Mouse (Mus musculus) hindbrain, embryonic 10.5 days (tissue): ENCODE data around the gene Fgf8. TPM values are rescaled to one million over a fixed set of nuclear protein-coding genes. Genes with fewer than 3 reads are reported as not detected.
A peak's percentile ranks its signal among the peaks of the same experiment; 100 is the strongest.

Experiments used
- DNase-seq: peaks from one replicate; pipeline ENCODE4 v3.0.0-alpha.2; 2017; ENCODE audit warnings: low spot score
- H3K27ac ChIP-seq: fragments of 300-500 bp; sonication (generic); 2 replicates; pipeline ENCODE4 v1.5.1; 2016; ENCODE audit warnings: mild to moderate bottlenecking, moderate library complexity
- H3K27me3 ChIP-seq: fragments of 300-500 bp; sonication (generic); 2 replicates; pipeline ENCODE4 v1.6.1; 2016; ENCODE audit warnings: mild to moderate bottlenecking; ENCODE audit not compliant: poor library complexity, insufficient read depth, severe bottlenecking
- H3K36me3 ChIP-seq: fragments of 300-500 bp; sonication (generic); 2 replicates; pipeline ENCODE4 v1.6.1; 2016; ENCODE audit warnings: mild to moderate bottlenecking, moderate library complexity
- H3K4me1 ChIP-seq: fragments of 300-500 bp; sonication (generic); replicated peaks from 2 replicates; pipeline ENCODE4 v1.6.1; 2016; ENCODE audit warnings: mild to moderate bottlenecking
- H3K4me3 ChIP-seq: fragments of 300-500 bp; sonication (generic); 2 replicates; pipeline ENCODE4 v1.5.1; 2016; ENCODE audit warnings: mild to moderate bottlenecking, moderate library complexity
- H3K9me3 ChIP-seq: fragments of 300-500 bp; sonication (generic); 2 replicates; pipeline ENCODE4 v1.6.1; 2016; ENCODE audit warnings: mild to moderate bottlenecking, moderate library complexity
- WGBS: fragments of 180-500 bp; shearing (Covaris S2); methylation state at CpG from one replicate; pipeline ENCODE4 v1.1.7; 2016; 5-methylcytosine and 5-hydroxymethylcytosine counted together
- polyA plus RNA-seq: library from polyadenylated mRNA; unstranded; fragments of >200 nt; fragmentation: Nextera tagmentation; extraction: Ambion mirVana; gene quantifications from 2 replicates; pipeline ENCODE4 v1.2.1, GENCODE M21; 2016

The Fgf8 gene
- polyA plus RNA-seq = 3.4 and 10.0 TPM in 2 replicates

DNA sequence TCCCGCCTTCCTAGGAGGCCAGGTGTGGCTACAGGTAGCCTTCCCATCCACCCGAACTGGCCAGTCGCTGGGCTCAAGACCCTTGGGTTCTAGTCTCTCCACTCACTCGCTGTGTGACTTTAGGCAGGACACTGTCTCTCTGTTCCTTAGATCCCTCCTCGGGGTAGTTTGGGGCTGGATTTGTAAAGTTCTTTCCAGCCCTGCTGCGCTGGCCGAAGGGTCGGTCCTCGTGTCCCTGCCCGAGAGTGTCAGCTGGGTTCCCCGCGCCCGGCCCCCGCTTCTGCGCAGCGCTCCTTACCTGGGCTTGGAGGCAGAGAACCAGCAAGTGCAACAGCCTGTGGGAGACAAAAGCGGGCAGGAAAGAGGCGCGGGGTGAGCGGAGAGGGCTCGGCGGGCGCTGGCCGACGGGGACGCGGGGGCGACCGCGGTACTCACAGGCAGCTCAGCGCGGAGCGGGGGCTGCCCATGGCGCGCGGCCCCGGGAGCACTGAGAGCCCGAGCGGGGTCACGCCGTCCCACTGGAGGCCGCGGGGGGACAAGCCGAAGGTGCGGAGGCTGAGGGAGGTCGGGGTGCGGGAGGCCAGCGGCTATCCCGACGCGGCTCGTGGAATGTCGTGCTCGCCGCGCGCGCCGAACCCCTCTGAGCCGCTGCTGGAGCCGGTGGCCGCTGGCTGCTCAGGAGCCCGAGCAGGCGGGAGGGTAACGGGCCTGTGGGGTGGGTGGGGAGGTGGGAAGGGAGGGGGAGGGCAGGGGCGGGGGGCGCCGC lies at the start of gene Fgf8:
Fgf8 (minus strand) TSS at position 698 of the 766 bp plus-strand sequence.
- peak within 1 kb of the TSS; percentile 56; the same call in 1 of the 2 replicates for H3K27ac ChIP-seq

DNA sequence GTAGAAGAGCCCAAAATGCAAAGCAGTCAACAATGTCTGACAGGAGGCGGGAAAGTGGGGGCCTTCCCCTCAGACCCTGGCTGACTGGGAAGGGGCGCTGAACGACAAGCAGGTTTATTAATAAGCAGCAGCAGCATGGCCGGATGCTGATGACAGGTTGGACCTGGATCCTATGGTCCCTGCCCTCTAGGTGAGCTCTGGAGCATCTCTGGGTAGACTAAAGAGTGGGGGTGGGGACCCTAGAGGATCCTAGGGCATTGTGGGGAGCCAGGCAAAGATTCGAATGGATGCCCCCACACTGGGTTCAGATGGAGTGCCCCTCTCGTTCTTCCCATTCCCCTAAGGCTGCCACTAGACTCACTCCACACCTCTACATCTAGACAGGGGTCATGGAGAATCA lies 49.7 kb upstream of the Fgf8 start:
- no peak for DNase-seq
- H3K9me3 ChIP-seq = no peaks in the 10 kb centered on the region
- H3K36me3 ChIP-seq = no peaks in the 10 kb centered on the region
- H3K4me1 ChIP-seq = peaks cover 12% of the 10 kb centered on the region
- 90% methylated on average over 6 of the region's 6 CpGs for WGBS
- H3K27me3 ChIP-seq = no peaks in the 10 kb centered on the region
- no peak overlapping the region for H3K4me3 ChIP-seq
- H3K27ac ChIP-seq = no peak overlapping the region

More for the DNA sequence above, at the start of gene Fgf8:
- H3K4me1 ChIP-seq = peaks cover 65% of the 10 kb centered on the region
- peak; percentile 50 for DNase-seq
- peaks cover 100% of the 10 kb centered on the region for H3K27me3 ChIP-seq
- under 1% methylated on average over 65 of the region's 68 CpGs for WGBS
- H3K36me3 ChIP-seq = no peaks in the 10 kb centered on the region
- no peaks in the 10 kb centered on the region for H3K9me3 ChIP-seq
- peak within 1 kb of the TSS; percentile 57 for H3K4me3 ChIP-seq

DNA sequence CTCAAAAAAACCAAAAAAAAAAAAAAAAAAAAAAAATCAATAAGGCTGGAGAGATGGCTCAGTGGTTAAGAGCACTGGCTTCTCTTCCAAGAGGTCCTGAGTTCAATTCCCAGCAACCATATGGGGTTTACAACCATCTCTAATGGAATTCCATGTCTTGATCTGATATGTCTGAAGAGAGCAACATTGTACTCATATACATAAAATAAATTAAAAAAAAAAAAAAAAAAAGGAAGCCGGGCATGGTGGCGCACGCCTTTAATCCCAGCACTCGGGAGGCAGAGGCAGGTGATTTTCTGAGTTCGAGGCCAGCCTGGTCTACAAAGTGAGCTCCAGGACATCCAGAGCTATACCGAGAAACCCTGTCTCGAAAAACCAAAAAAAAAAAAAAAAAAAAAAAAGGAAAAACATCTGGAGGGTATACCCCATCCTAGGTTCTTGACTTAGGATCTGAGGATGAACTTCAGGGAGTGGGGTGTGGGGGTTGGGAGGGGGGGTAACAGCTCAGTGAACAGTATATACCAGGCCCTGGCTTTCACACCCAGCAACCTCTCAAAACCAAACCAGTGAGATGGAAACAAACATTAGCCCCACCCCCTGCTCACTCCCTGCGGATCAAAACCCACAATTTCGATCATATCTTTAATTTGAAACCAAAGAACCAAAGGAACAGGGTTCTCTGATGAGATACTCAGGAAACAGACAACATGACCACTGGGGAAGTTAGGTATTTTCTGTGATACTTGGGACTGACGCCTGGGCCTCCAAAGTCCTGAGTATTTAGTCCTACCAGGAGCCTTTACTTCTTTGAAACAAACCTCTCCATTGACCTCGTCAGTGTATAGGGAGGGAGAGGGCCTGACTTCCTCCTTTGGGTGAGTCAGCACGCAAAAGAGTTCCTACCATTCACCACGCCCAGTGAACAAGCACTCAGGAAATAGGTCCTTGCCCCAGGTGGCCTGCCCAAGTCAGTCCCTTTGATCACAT lies 47.5 kb upstream of the Fgf8 start:
- Histone ChIP-seq H3K4me3 (no peak overlapping the region), H3K4me1 (no peaks in the 10 kb centered on the region), H3K36me3 (no peaks in the 10 kb centered on the region), H3K27me3 (no peaks in the 10 kb centered on the region), H3K9me3 (no peaks in the 10 kb centered on the region), H3K27ac (no peak overlapping the region)
- no peak for DNase-seq
- WGBS = 80% methylated on average over 13 of the region's 13 CpGs

DNA sequence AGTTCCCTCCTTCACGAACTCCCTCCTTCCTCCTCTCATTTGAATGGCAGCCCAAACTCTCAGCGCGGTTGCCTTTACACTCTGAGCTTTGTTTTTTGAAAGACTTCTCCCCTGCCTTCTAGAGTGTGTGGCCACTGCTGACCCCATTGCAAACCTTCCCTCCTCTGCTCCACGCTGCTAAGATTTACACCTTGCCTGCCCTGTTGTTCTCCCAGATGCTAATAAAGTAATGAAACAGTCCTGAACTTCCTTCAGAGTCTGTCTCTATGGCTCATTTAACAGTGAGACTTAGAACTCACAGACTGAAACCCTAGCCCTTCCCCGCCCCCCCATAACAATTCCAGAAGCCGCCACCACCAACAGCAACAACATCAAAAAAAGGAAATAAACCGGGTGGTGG lies 46.6 kb upstream of the Fgf8 start:
- no peaks in the 10 kb centered on the region for H3K27me3 ChIP-seq
- H3K4me1 ChIP-seq = no peaks in the 10 kb centered on the region
- no peaks in the 10 kb centered on the region for H3K9me3 ChIP-seq
- 77% methylated on average over 7 of the region's 7 CpGs for WGBS
- H3K27ac ChIP-seq = no peak overlapping the region
- no peaks in the 10 kb centered on the region for H3K36me3 ChIP-seq
- no peak for DNase-seq
- no peak overlapping the region for H3K4me3 ChIP-seq

DNA sequence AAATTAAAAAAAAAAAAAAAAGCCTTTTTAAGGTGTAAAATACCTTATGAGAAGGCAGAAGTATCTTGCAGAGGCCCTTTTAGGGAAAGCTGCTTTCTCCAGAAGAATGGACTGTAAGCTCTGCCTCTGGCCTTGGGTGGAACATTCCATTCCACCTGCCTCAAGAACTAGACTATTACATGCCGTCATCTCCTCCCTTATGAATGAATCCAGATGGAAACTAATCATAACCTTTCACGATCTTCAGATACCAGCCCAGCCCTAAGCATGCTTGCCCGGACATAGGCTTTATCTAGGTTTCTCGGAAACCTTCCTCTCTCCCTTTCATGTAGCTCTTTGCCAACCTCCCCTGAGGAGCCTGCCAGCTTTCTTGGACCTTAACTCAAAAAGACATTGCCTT lies 45.6 kb upstream of the Fgf8 start:
- Histone ChIP-seq H3K4me3 (no peak overlapping the region), H3K36me3 (no peaks in the 10 kb centered on the region), H3K27ac (no peak overlapping the region), H3K9me3 (no peaks in the 10 kb centered on the region), H3K27me3 (no peaks in the 10 kb centered on the region), H3K4me1 (peaks cover 6% of the 10 kb centered on the region; the same call in 1 of the 2 replicates)
- 90% methylated on average over 4 of the region's 4 CpGs for WGBS
- DNase-seq = no peak

DNA sequence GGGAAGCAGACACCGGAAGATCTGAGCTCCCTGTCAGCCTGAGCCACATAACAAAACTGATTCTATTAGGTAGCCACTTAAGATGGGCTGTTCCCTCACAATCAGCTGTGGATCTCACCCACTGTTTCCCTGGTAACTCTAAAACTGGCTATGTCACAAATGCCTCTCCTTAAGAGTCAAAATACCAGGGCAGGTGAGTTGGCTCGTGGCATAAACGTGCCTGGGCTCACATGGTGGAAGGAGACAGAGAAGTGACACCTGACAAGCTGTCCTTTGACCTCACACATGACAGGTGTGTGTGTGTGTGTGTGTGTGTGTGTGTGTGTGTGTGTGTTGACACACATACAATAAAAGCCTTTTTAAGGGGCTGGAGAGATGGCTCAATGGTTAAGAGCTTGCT lies 44.7 kb upstream of the Fgf8 start:
- Histone ChIP-seq H3K36me3 (no peaks in the 10 kb centered on the region), H3K27me3 (no peaks in the 10 kb centered on the region), H3K9me3 (no peaks in the 10 kb centered on the region), H3K27ac (no peak overlapping the region), H3K4me1 (peaks cover 6% of the 10 kb centered on the region; the same call in 1 of the 2 replicates), H3K4me3 (no peak overlapping the region)
- no peak for DNase-seq
- 72% methylated on average over 3 of the region's 3 CpGs for WGBS

DNA sequence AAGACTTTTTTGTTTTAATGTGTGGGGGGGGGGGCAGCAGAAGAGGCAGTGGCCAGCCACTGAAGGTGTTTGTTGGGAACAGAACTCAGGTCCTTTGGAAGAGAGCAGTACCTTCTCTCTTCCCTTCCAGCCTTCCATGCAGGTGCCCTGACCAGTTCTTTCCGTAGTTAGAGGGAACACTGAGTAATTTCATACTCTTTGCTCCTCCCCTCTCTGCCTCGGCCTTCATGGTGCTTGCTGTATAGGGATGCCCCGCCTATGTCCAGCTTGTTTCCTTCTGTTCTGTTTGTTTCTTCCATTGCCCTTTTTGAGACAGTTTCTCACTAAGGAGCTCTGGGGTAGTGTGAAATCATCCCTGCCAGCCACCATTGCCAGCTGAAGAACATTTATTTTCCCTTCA lies 42.8 kb upstream of the Fgf8 start:
- DNase-seq = no peak
- WGBS = 65% methylated on average over 3 of the region's 3 CpGs
- Histone ChIP-seq H3K27ac (no peak overlapping the region), H3K9me3 (no peaks in the 10 kb centered on the region), H3K36me3 (peaks cover 9% of the 10 kb centered on the region), H3K4me3 (no peak overlapping the region), H3K4me1 (peaks cover 24% of the 10 kb centered on the region), H3K27me3 (no peaks in the 10 kb centered on the region)

DNA sequence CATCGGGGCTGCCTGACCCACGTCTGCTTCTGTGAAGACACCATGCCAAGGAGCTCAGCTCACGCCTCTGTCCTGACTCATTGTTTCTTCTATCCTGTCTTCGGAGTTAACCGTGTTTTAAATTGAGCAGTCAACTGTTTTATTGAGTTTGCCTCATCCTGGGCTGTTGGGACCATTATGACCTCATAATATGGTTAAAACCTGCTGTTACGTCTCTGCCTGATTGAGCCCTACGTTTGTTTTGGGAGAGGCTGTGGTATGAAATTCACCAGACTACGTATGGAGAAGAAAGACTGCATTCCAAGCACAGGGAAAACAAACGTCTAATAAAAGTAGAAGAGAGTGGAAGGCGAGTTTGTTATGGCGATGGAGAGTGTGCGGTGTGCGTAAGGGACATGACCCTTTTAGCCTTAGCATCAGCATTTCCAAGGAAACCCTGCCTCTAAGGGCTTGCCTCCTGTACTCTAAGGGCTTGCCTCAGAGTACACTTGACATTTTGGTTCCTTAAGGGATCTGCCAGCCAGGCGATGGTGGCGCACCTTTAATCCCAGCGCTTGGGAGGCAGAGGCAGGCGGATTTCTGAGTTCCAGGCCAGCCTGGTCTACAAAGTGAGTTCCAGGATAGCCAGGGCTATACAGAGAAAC lies 41.3 kb upstream of the Fgf8 start:
- Histone ChIP-seq H3K9me3 (no peaks in the 10 kb centered on the region), H3K4me1 (peaks cover 35% of the 10 kb centered on the region), H3K4me3 (peak overlapping the region; percentile 95), H3K36me3 (peaks cover 23% of the 10 kb centered on the region), H3K27me3 (no peaks in the 10 kb centered on the region), H3K27ac (peak overlapping the region; percentile 99)
- WGBS = 33% methylated on average over 17 of the region's 17 CpGs
- no peak for DNase-seq

DNA sequence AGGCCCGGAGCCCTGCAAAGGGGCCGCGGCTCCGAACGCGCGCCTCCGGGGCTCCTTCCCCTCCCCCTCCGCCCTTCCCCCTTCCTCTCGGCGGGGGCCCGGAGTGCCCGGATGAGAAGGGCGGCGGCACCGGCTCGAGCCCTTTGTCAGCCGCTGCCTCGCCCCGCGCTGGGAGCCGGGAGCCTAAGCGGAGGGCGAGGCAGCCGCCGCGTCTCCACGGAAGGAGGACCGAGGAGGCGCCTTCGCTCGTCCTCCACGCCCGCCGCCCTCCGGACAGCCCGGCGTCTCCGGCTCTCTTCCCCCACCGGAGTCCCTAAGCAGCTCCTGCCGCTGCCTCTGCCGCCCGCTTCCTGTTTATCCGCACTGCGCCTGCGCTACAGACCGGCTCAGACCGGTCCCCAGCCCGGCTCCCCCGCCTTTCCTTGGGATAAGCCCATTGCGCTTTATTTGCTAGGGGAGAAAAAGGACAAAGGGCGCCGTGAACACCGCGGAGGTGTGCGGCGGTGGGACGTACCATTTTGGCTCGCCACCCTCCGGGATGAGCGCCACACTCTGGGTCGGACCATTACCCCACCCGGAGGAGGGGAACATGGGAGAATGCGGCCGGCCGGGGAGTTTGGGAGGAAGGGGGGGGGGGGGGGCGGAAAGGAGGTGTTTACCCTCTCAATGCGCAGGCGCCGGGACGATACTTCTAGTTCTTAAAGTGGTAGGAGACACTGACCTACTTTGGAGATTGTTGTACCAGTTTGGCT lies 40.6 kb upstream of the Fgf8 start, which contains the start of gene Mgea5:
Mgea5 (minus strand) TSS at position 657 of the 752 bp plus-strand sequence.
- Histone ChIP-seq H3K4me3 (peak within 1 kb of the TSS; percentile 95), H3K36me3 (peaks cover 30% of the 10 kb centered on the region), H3K27me3 (no peaks in the 10 kb centered on the region), H3K27ac (peak within 1 kb of the TSS; percentile 99), H3K9me3 (no peaks in the 10 kb centered on the region), H3K4me1 (peaks cover 35% of the 10 kb centered on the region)
- peak; percentile 98 for DNase-seq
- under 1% methylated on average over 70 of the region's 71 CpGs for WGBS

DNA sequence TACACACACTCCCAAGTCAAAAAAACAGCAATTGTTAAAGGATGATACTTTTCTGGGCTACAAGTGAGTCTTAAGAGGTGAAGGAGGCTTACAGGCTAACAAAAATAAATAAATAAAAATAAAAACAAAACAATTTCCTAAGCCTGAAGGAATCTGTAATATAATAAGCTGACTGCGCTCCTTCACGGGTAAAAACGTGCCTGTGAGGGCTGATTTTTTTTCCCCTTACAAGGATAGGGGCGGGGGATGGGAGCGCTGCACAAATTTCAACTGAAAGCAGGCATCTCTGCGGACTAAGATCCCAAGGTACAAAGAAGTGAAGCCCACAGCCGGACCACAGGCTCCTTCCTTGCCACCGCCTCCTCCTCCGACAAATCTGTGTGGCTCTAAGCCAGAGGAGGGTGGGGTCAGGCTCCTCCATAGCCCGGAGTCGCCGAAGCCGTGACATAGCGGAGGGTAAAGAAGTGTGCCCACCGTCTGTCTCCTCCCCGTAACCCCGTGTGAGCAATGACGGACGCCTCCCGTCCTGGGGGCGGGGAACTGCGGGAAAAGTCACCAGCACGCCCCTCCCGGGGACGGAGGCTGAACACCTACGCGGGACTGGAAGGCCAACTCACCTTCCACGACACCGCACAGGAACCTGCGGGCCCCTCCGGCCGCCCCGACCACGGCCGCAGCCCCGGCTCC lies 39.7 kb upstream of the Fgf8 start:
- Histone ChIP-seq H3K4me1 (peaks cover 35% of the 10 kb centered on the region), H3K9me3 (no peaks in the 10 kb centered on the region), H3K27ac (peak overlapping the region; percentile 99), H3K4me3 (peak overlapping the region; percentile 95), H3K27me3 (no peaks in the 10 kb centered on the region), H3K36me3 (peaks cover 39% of the 10 kb centered on the region)
- WGBS = under 1% methylated on average over 36 of the region's 36 CpGs
- DNase-seq = peak; percentile 77

DNA sequence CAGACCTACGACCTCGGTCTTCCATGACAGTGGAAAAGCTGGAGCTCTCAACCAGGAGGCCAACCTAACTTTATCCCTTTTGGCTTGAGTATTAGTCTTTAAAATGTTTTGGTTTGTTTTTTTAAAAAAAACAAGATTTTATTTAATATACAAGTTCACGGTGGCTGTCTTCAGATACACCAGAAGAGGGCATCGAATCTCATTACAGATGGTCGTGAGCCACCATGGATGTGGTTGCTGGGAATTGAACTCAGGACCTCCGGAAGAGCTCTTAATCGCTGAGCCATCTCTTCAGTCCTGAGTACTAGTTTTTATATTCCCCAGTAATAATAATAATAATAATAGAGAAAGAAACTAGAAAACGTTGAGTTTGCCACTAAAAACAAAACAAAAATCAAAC lies 39.0 kb upstream of the Fgf8 start:
- Histone ChIP-seq H3K27ac (no peak overlapping the region), H3K4me1 (peaks cover 35% of the 10 kb centered on the region), H3K27me3 (no peaks in the 10 kb centered on the region), H3K4me3 (peak overlapping the region; percentile 95), H3K9me3 (no peaks in the 10 kb centered on the region), H3K36me3 (peaks cover 46% of the 10 kb centered on the region)
- no peak for DNase-seq
- 70% methylated on average over 8 of the region's 8 CpGs for WGBS
